Mouse (Mus musculus) yolk sac, embryonic 10.5 days (tissue): ENCODE data around the gene 4933411K16Rik.
"Not testable (repeated sequence)": the region's sequence is repeated elsewhere in the genome, so short reads cannot be mapped to it uniquely, and the experiment has no call there.

Experiments
- DNase-seq: peaks from one replicate; pipeline ENCODE4 v3.0.0-alpha.2; 2017; ENCODE audit warnings: low spot score

The 4933411K16Rik gene

GRCm38 (mm10) chr19:42079006-42079405 lies 27.0 kb downstream of the 4933411K16Rik start:
- DNase-seq = no peak

- DNase-seq = peak; percentile 23
Measured at GRCm38 (mm10) chr19:42079950-42080349, 27.9 kb downstream of the 4933411K16Rik start.

- DNase-seq = no peak
Measured at GRCm38 (mm10) chr19:42080469-42080868, 28.4 kb downstream of the 4933411K16Rik start.

- not testable (repeated sequence) for DNase-seq
Measured at GRCm38 (mm10) chr19:42081613-42082012, 29.6 kb downstream of the 4933411K16Rik start.

- no peak for DNase-seq
Measured at GRCm38 (mm10) chr19:42085690-42086089, 33.6 kb downstream of the 4933411K16Rik start.

- DNase-seq = peak; percentile 82
Measured at GRCm38 (mm10) chr19:42086166-42086565, 34.1 kb downstream of the 4933411K16Rik start, which contains the start of gene Morn4. Gene Morn4, minus strand, starts transcription at chr19:42086357.

- peak; percentile 67 for DNase-seq
Measured at GRCm38 (mm10) chr19:42089103-42089747, 37.2 kb downstream of the 4933411K16Rik start.

- peak; percentile 99 for DNase-seq
Measured at GRCm38 (mm10) chr19:42089748-42090595, 37.9 kb downstream of the 4933411K16Rik start, which contains the start of gene Pi4k2a. Gene Pi4k2a, plus strand, starts transcription at chr19:42090470.

GRCm38 (mm10) chr19:42090637-42091141 lies 38.6 kb downstream of the 4933411K16Rik start:
- DNase-seq = no peak

GRCm38 (mm10) chr19:42099406-42099805 lies 47.4 kb downstream of the 4933411K16Rik start:
- DNase-seq = no peak
